ENCODE assay signal across 10 mouse cellular contexts in the genomic region with DNA sequence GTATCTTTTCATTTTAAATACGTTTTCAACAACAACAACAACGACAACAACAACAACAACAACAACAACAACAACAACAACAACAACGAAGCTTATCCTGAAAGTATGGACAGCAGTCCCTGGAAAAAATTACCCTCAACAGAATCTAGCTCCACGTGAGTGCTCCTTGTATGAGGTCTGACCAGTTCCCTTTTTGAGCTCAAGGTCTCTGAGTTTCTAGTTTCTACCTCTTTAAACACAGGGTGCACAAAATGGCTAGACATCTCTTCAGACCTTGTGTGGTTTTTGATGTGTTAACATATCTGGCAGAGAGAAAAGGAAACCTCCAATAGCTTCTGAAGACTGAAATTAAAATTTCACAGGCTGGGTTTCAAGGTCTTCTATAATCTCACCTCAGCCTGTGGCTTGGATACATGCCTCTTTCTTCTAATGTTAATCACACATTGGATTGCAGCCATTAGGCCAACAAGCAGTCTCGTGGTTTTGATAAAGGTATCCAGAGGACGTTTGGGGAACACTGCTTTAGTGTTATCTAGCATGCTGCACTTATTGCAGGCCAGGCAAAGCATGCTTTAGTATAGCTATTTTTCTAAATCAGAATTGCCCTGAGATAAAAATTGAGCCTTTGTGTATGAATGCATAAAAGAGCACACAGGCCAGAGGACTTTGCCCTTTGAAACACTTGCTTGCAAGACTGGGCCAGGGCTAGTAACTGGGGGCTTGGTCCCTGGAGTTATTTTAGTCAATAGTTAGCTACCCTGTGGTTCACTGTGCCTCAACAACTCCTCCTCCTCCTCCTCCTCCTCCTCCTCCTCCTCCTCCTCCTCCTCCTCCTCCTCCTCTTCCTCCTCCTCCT. TPM values are rescaled to one million over a fixed set of nuclear protein-coding genes. Genes with fewer than 3 reads are reported as not detected.
DNase-seq lines count a peak whose midpoint lies in the region; ATAC-seq lines count a peak whose summit lies in the region.
"Had no signal": no experiment of that assay in that cellular context is flagged by ENCODE, and none has a peak within 500 bp of the region (broad histone marks: within the 10 kb centered on the region; RNA-seq: fewer than 3 reads in every experiment).

No protein-coding gene starts in this region.

- H3K4me3 ChIP-seq in kidney, embryonic 14.5 days (ENCODE audit: low read length) = no peak overlapping the region

- H3K27me3 ChIP-seq in kidney, embryonic 14.5 days (ENCODE audit: control insufficient read depth, insufficient read depth, low read length) = no peaks in the 10 kb centered on the region

- H3K4me2 ChIP-seq in kidney, embryonic 14.5 days (replicated peaks; ENCODE audit: low read depth, low read length) = no peak overlapping the region
- H3K4me2 ChIP-seq: hindbrain, embryonic 14.5 days had no signal

- H3K9ac ChIP-seq in kidney, embryonic 14.5 days (ENCODE audit: low read depth, low read length) = no peak overlapping the region
- H3K9ac ChIP-seq: hindbrain, embryonic 14.5 days had no signal

- WGBS in kidney, embryonic 14.5 days = 79% methylated on average over 6 of the region's 6 CpGs

- H3K4me1 ChIP-seq in kidney, embryonic 14.5 days (ENCODE audit: control insufficient read depth, insufficient read depth, low read length) = 0 out of 2 replicates have a peak, but pooled peaks cover 3% of the 10 kb centered on the region

- H3K27ac ChIP-seq in kidney, embryonic 14.5 days (ENCODE audit: low read depth, low read length) = no peak overlapping the region
- H3K27ac ChIP-seq: hindbrain, embryonic 14.5 days had no signal

- DNase-seq in kidney, adult 18-20 months = peak; percentile 28
- DNase-seq in ZHBTc4 (ENCODE audit: low read depth, low spot score) = peak; percentile 3
- DNase-seq in heart, postnatal 4 days = peak; percentile 34
- DNase-seq in right cerebral cortex, postnatal 10 days (ENCODE audit: low spot score in 2 of 2) = no peak
- DNase-seq in layer of hippocampus, postnatal 14 days (ENCODE audit: low spot score in 2 of 2) = no peak

- no peak for ATAC-seq in kidney, embryonic 14.5 days (ENCODE audit: low FRiP score, low TSS enrichment)
- peak; percentile 88 for ATAC-seq in megakaryocyte-erythroid progenitor cell, adult 5-6 weeks (replicated peaks; ENCODE audit: low FRiP score, low TSS enrichment, poor library complexity, severe bottlenecking)
- ATAC-seq in CD4-positive, CD25-positive, alpha-beta regulatory T cell, adult 4 months = no peak
- ATAC-seq: activated CD4-positive, CD25-positive, alpha-beta regulatory T cell, adult 4 months had no signal

- H3K36me3 ChIP-seq in kidney, embryonic 14.5 days (ENCODE audit: control insufficient read depth, insufficient read depth, low read length) = no peaks in the 10 kb centered on the region

- H3K9me3 ChIP-seq in kidney, embryonic 14.5 days (ENCODE audit: control insufficient read depth, low read length) = no peaks in the 10 kb centered on the region

RNA-seq across cellular contexts. Expression of gene Pde4d, which starts 3.5 kb away (rescaled TPM):
- 9.1 and 14.8 TPM in 2 replicates for polyA plus RNA-seq in kidney, embryonic 14.5 days (2014; fragmentation: Nextera tagmentation; extraction: Ambion mirVana)
- 10 to 100 TPM; 57.1 to 61.1 TPM for total RNA-seq in heart, postnatal 4 days (2021)
- 73.0 and 108 TPM in 2 replicates for total RNA-seq in megakaryocyte-erythroid progenitor cell, adult 5-6 weeks (2014; fragmentation: Nextera tagmentation)
- 48.7 and 52.9 TPM in 2 replicates for total RNA-seq in megakaryocyte-erythroid progenitor cell, adult 5-6 weeks (2017)
- polyA plus RNA-seq in CD4-positive, CD25-positive, alpha-beta regulatory T cell, adult 4 months (2017; shearing (Covaris generic)) = 1 to 10 TPM; 5.5 to 7.3 TPM
- total RNA-seq in layer of hippocampus, postnatal 14 days (2021) = 10 to 100 TPM; 72.4 to 79.0 TPM

Comparison
In these comparisons a context has a peak if more than half of its experiments do, and no peak if none do; other contexts are left out.
1. DNase-seq: peak in kidney, adult 18-20 months (single experiment), ZHBTc4 (single experiment) and heart, postnatal 4 days (single experiment); none in right cerebral cortex, postnatal 10 days (0 of 2) and layer of hippocampus, postnatal 14 days (0 of 2).